Mouse (Mus musculus) lung, postnatal 14 days (tissue): ENCODE results near the gene Hao1.

Experiments used
- DNase-seq: peaks from one replicate; pipeline ENCODE4 v3.0.0; 2021

Hao1 gene

DNA sequence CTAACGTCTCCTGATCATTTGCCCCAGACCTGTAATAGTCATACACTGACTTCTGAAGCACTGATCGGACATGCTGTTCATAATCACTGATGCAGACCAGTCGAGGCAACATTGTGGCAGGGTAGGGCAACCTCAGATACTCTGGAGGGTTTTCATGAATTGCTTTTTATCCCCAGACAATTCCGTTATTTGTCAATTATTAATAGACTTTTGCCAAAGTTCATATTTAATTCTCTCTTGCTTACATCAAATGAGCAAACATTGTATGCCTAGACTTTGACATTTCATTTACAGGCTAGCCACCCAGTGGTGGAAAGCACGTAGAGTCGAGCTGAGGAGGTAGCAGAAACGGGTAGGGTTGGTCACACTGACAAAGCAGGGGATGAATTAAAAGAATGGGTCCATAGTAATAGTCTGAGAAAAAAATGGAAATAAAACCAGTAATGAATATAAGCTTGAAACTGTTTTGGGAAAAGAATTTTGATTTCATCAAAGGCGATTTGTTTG lies at the start of gene Hao1:
TSS of gene Hao1 (minus strand) at position 148 of the 507 bp plus-strand sequence.
- DNase-seq: no peak

DNA sequence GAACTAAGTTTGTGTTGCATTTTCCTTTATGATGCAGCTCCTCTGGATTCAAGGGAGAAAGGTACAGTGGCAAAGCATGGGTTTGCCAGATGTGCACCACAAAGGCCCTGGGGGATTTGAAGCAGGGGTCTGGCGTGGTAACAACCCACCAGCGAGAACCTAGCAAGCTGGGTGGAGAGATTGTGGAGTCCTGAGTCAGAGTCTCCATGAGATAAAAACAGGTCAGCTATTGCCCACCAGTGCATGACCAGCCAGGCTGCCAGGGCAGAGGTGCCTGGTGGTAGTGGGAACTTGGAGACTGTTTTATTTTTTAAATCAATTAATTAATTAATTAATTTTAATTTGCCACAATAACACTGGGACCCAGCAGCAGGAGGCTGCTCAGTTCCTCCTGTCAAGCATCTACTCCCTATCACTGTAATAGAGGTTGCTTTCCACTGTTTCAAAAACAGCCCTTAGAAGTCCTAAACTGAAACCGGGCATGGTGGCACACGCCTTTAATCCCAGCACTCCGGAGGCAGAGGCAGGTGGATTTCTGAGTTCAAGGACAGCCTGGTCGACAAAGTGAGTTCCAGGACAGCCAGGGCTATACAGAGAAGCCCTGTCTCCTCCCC lies 37.0 kb upstream of the Hao1 start:
- no peak for DNase-seq

DNA sequence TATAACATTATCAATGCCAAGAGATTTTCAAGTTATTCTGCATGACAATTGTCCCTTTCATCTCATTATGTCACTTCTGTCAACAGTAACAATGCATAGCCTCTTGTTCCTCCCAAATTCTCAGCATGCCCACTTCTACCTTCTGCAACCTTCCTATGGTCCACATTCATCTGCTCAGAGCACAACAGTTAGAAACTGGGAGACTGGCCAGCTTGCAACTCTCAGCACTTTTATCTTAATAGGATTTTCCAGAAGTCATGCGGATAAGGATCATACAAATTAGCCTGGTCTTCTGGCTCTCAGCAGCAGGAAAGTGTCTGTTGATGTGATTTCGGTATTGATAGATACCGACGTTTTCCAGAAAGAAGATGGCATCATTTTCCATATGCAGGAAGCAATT lies 31.1 kb upstream of the Hao1 start:
- no peak for DNase-seq

DNA sequence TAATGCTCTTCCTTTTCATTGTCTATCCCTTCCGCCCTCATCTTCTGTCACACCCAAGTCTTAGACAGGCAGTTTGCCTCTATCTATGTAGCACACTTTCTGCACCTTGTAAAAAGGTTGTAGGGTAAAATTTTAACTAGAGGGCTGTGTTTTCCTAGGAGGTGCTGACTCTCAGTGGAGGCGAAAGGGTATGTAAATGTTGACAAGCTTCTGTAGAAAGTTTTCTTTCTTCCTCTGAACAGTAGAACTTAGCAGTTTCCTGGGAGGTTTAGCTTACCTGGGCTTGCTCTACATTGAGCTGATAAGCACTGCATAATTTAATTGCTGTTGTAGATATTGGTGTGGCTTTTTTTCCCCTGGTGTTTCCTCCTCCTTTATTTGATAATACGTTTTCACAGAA lies 5.3 kb upstream of the Hao1 start:
- DNase-seq: no peak

DNA sequence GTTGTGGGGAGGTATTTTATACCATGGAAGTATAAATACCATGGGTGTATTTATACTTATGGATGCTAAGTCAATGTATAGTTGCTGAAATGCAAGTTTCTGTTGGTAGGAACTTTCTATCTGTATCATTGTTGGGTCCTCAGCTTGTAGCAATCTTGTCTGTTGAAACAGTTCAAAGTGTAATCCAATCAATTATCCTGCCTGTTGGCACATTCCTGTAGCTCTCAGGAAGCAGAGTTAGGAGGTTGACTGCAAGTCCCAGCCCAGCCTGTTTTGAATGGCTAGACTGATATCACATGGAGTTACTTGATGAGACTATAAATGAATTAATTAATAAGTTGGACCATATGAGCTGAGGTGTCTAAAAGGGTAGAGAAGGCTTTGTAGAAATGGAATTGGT lies 1.8 kb downstream of the Hao1 start:
- DNase-seq: no peak

DNA sequence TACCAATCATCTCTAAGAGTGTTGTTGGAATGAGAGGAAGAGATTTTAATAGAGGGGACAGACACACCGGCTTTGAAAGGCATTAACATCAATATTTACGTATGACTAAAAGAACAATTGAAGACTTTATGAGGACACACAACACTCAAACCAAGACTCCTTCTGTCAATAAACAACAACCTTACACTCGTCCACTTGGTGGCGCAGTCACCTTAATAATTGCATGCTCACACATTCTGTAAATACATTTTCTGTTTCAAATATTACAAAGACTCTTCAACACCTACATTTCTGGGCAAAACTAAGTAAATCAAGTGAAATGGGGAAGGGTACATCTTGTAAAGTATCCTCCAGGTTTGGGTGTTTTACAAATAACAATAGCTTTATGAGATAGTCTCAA lies 4.4 kb downstream of the Hao1 start:
- peak; percentile 76 for DNase-seq

DNA sequence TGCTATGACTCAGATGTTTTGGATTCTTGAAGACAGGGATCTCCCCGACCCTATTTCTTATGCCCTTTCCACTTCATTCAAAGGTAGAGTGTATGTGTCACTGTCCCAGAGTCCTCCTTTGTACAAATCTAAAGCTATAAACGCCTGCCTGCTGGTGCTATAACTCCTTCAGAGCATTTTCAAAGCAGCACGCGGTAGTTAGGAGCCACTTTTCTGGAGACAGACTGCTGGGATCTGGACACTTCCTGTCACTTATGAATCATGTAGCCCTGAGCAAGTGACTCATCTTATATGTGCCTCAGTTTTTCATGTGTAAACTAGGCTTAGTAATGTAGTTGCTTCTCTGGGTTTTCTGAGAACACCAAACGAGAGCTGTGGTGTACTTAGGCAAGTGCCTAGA lies 9.1 kb downstream of the Hao1 start:
- DNase-seq: no peak

DNA sequence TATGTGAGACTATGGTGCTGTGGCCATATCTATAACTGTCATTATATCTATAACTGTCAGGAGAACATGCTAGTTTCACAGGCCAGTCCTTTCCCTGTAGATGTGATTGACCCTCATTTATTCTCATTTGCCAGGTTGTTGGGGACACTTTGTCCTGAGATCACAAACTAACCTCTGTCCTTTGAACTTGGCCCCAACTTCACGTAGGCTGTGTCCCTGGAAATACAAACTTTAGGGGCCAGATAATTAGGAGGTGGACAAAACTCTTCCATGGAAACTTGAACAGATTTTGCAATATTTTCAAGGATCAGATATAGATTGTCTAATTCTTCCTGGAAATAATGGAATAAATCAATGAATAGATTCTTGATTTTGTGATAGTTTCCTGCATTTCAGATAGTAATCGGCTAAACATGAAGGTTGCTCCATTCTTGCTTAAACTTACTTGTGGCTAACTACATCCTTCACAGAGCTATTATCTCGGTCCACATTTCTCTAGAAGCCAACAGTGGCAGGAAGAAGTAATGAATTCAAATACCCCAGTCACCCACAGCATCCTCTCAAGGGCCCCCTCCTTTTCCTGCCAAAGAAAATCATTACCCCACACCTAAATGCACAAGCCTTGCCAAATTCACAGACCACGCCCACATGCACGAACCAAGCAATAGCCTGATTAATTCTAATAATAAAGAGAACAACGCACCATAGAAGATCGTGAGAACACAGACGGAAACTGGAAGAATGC lies 9.7 kb downstream of the Hao1 start:
- no peak for DNase-seq

DNA sequence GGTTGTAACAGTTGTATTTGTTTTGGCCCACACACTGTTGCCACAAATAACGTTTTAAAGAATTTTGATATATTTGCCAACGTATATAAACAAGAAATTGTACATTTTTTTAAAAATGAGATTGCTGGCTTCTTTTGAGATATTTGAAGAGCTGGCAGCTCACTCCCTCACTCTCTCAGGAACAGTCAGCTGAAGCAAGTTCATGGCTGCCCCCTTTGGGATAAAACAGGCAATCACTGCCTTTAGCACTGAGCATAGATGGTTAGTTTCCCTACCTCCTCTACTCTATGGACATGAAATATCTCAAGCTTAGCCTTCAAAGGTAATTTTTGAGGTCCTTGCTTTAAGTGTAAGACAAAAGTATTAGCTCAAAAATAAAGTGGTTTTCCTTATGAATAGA lies 10.7 kb downstream of the Hao1 start:
- no peak for DNase-seq

DNA sequence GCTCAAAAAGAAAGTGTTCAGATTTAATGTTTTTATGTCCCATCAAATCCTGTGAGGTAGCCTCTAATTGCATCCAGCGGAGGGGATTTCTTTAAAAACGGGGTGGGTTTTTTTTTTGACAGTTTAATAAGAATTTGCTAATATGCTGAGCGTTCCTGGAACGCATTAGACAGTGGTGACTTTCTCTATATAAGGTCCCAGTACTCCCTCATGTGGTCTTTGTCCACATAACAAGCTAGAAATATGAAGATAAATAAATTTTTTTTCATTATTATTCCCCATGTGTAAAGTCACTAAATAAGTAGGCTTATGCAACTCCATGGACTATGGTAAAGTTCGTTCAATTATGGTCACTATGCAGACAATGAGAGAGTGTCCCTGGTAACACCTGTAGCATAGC lies 13.1 kb downstream of the Hao1 start:
- no peak for DNase-seq

DNA sequence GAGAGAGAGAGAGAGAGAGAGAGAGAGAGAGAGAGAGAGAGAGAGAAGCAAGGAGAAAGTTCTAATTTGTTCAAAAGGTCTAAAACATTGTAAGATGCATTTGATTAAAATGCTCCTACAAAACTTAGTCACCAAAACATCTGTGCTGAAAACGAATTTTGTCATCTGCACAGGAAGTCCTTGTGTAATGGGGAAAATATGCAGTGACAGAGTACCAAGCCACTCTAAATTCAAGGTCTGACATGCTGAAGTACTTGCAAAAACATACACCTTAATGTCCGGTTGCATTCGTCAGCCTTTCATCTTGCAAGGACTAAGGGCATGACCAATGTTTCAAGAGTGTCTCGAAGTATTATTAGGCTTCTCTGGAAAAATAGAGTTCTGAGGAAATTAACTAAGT lies 15.7 kb downstream of the Hao1 start:
- no peak for DNase-seq

DNA sequence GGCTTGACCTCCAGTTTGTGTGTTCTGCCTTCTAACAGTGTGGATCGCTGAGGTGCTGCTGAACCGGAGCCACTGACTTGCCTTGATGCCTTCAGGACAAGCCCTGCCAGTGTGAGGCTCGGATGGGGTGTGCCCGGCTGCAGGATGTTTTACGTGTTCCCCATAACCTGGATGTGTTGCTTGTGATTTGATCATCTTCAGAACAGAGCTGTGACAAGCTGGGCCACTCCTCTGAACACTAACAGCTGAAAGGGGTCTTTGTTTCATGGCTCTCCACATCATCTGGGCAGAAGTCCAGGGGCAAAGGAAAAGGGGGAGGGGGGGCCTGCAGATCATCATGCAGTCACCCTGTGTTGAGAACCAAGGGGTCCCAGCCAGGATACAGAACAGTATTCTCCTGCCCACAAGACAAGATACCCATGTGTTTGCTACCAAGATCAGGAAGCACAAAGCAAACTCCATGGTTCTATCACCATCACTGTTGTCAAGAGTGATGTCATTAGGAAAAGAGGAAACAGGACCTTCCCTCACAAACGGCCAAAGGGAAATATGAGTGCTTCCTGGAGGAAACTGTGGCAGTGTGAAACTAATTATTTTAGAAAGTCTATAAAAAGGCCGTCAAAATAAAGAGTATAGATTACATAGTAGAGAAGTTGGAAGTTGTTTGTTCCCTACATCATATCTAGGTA lies 25.9 kb downstream of the Hao1 start:
- DNase-seq: no peak

DNA sequence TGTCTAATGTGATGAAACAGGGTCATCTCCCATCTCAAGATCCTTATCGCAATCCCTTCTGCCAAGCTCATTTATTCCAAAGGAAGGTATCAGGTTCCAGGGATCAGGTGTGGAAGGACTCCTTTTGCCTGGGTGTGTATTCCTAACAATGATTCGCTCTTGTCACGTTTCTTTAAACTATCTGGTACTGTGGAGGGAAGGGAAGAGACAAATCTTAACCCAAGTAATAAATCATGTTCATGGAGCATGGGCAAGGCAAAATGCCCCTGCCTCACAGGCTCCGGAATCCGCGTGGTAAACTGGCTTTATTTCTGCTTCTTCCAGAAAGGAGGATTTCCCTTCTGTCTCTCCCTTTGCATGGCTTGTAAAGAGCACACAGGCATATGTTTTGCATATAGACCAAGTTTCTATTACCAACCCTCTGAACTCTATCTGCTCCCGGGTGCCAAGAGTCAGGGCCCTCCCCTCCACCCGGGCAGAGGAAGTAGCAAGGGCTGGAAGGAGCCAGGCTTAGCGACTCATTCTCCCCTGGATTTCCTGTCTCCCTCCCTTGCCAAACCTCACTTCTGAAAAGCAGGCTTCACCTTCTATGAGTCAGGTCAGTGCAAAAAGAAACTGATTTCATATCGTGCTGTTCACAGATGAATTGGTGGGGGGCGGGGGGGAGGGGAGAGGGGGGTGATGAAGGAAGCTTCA lies 26.6 kb downstream of the Hao1 start:
- DNase-seq: peak; percentile 10

DNA sequence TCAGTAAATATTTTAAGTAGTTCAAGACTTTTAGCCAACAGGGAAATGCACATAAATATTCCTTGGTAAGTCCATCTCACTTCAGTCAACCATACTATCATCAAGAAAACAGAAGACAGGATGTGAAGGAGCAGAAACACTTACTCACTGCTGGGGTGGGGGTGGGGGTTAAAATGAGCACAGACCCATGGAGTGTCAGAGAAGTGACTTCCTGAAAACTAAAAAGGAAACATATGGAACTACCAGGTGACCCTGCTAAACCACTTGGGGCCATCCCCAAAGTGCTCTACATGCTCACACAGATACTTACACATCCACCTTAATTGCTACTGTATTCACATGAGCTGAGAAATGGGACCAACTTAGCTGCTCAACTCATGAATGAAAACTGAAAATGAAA lies 36.1 kb downstream of the Hao1 start:
- DNase-seq: no peak

DNA sequence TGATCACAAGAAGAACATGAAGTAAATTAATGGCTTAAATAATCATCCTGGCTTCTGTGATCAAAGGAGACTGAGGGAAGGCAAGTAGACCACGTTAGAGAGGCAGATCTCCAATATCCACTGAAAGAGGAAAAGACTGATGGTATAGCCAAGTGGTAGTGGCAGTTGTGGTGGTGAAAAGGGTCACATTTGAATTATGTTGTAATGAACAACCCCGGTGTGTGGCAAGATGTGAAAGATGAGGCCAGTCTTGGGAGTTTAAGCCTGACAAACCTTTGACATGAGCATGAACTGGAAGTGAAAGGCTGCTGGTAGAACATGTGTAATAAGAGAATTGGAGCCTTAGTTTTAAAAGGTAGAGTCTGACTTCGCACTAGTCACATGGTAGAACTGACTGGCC lies 54.4 kb downstream of the Hao1 start:
- no peak for DNase-seq

DNA sequence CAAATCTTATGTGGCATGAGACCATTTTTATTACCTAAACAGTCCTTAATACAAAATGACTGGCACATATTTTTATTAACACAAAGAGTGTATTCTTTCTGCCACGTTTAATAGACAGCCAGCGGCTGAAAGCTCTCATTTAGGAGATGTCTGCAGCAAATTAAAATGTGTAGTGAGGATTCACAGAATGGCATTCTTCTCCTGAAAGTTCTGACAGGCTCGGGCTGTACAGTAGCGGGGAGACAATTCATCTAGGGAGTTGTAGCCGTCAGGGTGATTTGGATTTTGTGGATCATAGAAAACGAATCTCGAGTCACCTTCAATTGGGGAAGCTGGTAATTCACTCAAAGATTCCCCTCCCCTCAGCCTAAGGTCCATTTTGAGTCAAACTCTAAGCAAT lies 55.7 kb downstream of the Hao1 start:
- DNase-seq: no peak

DNA sequence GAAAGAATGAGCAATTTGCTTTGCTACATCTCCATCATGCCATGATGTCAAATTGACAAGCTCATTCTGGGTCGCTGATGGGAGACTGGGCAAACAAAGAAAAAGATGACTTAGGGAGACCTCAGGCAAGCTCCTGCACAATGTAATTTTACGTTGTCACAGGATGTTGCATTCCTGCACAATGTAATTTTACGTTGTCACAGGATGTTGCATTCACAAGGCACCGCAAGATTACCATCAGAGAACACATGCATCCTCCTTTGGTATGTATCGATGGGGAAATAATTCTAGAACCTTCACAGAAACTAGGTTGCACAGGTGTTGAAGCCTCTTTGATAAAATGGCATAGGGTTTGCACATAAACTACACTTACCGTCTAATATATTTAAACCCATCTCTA lies 65.5 kb downstream of the Hao1 start:
- DNase-seq: no peak

DNA sequence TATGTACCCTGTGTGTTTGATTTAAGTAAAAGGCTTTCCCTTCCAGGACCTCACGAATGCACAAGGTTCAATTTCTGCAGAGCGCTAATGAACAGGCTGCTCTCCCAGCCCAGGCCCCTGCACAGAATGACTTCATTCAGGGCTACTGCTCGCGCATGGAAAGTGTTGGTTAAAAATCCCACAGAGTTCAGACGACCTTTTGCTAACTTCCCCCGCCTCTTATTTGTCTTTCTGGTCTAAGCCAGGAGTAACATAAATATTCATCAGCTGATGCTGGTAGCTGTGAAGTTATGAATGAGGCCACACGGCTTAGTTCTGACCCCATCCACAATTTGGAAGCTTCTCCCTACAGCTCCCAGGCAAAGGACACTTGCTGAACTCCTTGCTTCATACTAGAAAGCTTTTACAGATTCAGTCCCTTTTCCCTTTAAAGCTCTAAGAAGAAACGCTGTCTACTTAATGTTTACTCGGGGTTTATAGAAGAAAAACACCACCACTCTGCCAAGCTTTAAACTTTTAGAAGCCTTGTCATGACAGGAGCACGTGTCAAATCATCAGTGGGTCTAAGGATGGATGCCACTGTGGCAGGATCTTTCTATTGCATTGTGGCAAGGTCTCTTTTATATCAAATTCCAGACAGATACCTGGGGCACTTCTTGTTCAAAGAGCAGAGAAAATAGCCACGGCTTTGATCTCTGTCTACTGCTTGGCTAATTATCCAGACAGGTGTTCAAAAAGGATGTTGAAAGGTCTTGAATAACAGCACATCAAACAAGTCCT lies 67.9 kb downstream of the Hao1 start:
- DNase-seq: no peak

DNA sequence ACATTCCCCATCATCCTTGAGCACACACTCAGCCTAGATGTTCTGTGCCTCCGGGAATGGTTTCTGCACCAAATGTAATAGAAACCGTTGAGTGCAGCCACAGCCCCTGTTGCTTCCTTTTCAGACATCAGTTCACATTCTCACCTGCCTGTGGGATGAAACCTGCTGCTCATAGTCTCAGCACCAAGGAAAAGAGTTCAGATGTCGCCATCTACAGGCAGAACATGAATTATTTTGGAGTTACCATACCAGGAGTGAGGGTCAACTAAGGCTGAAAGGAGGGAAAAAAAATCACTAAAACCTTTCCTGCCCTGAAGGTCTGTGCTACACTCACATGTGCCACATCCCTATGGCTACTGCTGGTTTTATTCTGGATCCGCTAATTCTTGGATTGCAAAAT lies 71.5 kb downstream of the Hao1 start:
- DNase-seq: no peak

DNA sequence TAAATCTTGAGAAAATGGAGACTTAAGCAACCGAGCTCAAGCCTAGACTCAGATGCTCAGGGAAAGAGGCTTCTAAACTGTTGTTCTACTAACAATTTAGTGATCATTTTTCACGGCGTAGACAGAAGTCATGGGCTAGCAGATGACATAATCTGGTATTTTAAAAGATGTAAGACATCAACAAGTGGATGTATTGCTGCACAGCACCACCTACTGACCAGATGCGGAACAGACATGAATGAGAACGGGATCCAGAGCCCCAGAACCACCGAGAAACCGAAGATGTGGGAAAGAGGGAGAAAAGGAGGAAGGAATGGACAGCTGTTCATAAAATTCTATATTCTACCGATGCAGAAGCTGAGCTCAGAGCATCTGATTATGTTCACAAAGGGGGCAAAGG lies 72.4 kb downstream of the Hao1 start:
- peak; percentile 77 for DNase-seq

DNA sequence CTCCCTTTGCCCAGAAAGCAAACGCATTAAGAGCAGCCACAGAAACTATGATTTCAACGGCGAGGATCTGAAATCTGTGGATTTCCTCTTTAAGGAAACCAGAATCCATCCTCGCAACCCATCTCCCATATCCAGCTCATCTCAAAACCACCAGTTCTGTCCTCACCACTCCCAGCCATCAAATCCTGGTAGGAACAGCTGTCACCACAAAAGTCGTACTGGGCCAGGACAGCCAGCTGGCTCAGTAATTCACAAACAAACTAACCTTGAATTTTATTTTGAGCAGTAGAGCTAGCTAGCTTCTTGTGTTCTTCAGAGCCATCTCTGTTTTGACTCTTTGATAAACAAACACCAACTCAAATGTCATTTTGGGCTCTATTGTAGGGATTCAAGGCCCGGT lies 73.0 kb downstream of the Hao1 start:
- no peak for DNase-seq

DNA sequence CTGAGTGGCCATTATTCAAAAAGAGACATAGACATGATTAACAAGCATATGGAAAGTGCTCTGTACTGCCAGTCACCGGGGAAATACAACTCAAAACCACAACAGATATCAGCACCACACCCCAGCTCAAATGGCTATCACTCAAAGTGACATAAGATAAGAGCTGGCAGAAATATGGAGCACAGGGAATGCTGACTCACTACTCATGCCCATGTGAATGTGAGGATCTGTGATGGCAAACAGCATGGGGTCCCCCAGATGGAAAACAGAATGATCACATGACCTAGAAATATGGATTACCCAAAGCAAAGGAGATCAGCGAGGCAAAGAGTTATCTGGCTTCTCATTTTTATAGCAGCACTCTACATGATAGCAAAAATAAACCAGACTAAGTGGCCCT lies 89.0 kb downstream of the Hao1 start:
- no peak for DNase-seq

DNA sequence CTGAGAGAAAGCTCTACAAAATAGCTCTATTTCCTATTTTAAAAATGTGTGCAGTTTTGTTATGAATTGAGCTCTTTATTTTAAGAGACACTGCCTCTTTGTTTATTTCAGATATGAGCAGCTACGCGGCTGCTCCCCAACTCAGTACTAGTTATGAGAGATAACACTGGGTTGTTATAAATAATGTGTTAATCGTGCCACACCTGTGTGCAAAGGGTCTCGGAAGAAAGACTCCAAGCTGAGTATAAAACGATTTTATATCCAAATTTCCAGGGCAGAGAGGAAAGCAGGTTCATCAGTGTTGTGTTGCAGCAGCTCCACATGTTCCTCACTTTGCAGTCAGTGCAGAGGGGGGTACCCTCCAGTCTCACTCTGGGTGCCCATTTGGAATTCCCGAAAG lies 91.8 kb downstream of the Hao1 start:
- DNase-seq: no peak
